Mouse (Mus musculus) kidney, postnatal 0 days (tissue): Measurements from ENCODE around the gene Vsig2. TPM values are rescaled to one million over a fixed set of nuclear protein-coding genes. Genes with fewer than 3 reads are reported as not detected.

ENCODE experiments used
- ATAC-seq: fragments of 200-750 bp; cut with Nextera tagmentation; replicated peaks from 2 replicates; pipeline ENCODE4 v1.8.0; 2017; ENCODE audit warnings: low read depth, moderate number of reproducible peaks, moderate TSS enrichment, moderate library complexity; ENCODE audit not compliant: low FRiP score
- DNase-seq: peaks from one replicate; pipeline ENCODE4 v3.0.0-alpha.2; 2016; ENCODE audit warnings: low spot score
- H3K27ac ChIP-seq: fragments of 300-500 bp; sonication (generic); 2 replicates; pipeline ENCODE4 v1.5.1; 2014; ENCODE audit warnings: mild to moderate bottlenecking
- H3K27me3 ChIP-seq: fragments of 300-500 bp; sonication (generic); 2 replicates; pipeline ENCODE4 v1.6.1; 2014; ENCODE audit warnings: low read length, mixed read lengths; ENCODE audit not compliant: insufficient read depth
- H3K36me3 ChIP-seq: fragments of 300-500 bp; sonication (generic); 2 replicates; pipeline ENCODE4 v1.6.1; 2014; ENCODE audit warnings: low read length, mixed read lengths; ENCODE audit not compliant: insufficient read depth
- H3K4me1 ChIP-seq: fragments of 300-500 bp; sonication (generic); replicated peaks from 2 replicates; pipeline ENCODE4 v1.6.1; 2014; ENCODE audit warnings: antibody characterized with exemption, low read length, mixed read lengths; ENCODE audit not compliant: insufficient read depth
- H3K4me2 ChIP-seq: fragments of 300-500 bp; sonication (generic); 2 replicates; pipeline ENCODE4 v1.6.1; 2014; ENCODE audit warnings: mild to moderate bottlenecking, low read length, moderate library complexity, mixed read lengths
- H3K4me3 ChIP-seq: fragments of 300-500 bp; sonication (generic); replicated peaks from 2 replicates; pipeline ENCODE4 v1.5.1; 2014; ENCODE audit warnings: low read depth, low read length
- H3K9ac ChIP-seq: fragments of 300-500 bp; sonication (generic); 2 replicates; pipeline ENCODE4 v1.6.1; 2014; ENCODE audit warnings: low read depth, low read length
- H3K9me3 ChIP-seq: fragments of 300-500 bp; sonication (generic); replicated peaks from 2 replicates; pipeline ENCODE4 v1.6.1; 2016; ENCODE audit warnings: low read length, inconsistent platforms, mixed read lengths
- CTCF ChIP-seq: IDR thresholded peaks from 2 replicates; pipeline ENCODE4 v1.5.1; 2016; ENCODE audit warnings: antibody characterized with exemption, low read depth, mild to moderate bottlenecking, moderate library complexity
- WGBS: fragments of 180-500 bp; shearing (Covaris S2); extraction: QIAGEN DNeasy Blood & Tissue Kit; methylation state at CpG from one replicate; pipeline ENCODE4 v1.1.7; 2014; 5-methylcytosine and 5-hydroxymethylcytosine counted together
- polyA plus RNA-seq: library from polyadenylated mRNA; unstranded; fragments of >200 nt; fragmentation: Nextera tagmentation; extraction: Ambion mirVana; gene quantifications from 2 replicates; pipeline ENCODE4 v1.2.1, GENCODE M21; 2015

The Vsig2 gene
- polyA plus RNA-seq, 1 experiment from 2014 or later: 5.5 TPM

DNA sequence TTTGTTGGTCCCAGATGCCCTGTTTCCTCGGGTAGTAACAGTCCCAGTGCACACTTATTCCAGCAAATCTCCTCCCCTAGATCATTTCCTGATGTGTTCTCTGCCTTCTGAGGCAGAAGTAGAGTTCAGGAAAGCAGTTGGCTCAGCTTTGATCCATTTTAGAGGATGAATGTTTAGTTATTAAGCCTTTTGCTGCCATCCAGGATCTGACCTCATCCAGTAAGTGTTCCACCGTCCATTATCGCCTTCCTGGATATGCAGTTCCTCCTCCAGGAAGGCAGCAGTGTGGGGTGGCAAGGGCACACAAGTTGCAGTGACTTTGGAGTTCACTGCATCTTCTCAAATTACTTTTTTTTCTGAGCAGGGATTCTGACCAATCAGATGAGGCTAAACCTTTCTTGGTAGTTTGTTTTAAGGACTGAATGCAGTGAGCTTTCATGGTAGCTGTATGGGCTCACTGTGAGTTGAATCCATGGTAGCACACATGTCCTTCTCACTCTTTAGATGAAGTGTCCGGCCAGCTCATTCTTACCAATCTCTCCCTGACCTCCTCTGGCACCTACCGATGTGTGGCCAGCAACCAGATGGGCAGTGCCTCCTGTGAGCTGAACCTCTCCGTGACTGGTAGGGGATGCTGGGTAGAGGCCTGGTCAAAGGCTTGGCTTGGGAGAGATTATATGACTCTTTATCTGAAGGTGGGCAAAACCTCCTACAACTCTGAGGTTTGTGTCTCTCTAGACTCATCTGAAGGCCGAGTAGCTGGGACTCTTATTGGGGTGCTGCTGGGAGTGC is 3.0 kb downstream of the Vsig2 start:
- H3K36me3 ChIP-seq: no peaks in the 10 kb centered on the region
- no peak overlapping the region for H3K4me3 ChIP-seq
- no peaks in the 10 kb centered on the region for H3K9me3 ChIP-seq
- TF ChIP-seq CTCF: no peak
- H3K27ac ChIP-seq: no peak overlapping the region
- DNase-seq (no peak), ATAC-seq (no peak)
- no peak overlapping the region for H3K9ac ChIP-seq
- WGBS: 61% methylated on average over 7 of the region's 7 CpGs
- peaks cover 10% of the 10 kb centered on the region; the same call in 1 of the 2 replicates for H3K27me3 ChIP-seq
- peaks cover 16% of the 10 kb centered on the region for H3K4me1 ChIP-seq
- no peak overlapping the region for H3K4me2 ChIP-seq

DNA sequence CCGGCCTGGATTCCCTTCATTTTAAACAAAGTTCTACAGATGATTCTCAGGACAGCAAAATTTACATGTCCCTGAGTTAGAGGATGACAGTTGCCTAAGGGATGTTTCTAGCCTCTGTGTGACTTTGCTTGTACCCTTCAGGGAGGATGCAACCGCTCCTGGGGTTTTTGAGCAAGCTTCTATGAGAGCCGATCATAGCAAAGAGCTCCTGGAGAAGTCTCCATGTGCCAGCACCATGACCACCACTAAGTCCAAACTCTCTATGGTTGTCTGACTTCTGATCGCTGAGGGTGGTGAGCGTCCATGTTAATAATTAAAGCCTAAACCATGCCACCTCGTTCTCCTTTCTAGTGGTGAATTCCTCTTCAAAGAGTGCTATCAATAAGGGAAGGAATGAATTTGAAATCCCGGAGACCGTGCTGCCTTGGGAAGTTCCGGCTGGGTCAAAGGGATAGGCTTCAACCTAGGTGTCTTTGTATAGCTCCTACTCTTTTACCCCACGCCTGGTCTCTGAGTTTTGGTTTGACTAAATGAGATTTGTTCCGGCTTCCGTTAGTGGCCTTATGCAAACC is 4.9 kb downstream of the Vsig2 start:
- no peak for DNase-seq
- Histone ChIP-seq H3K4me2 (peak overlapping the region; percentile 76), H3K27me3 (peaks cover 10% of the 10 kb centered on the region), H3K9ac (peak overlapping the region; percentile 35; the same call in 1 of the 2 replicates), H3K4me1 (peaks cover 16% of the 10 kb centered on the region), H3K36me3 (no peaks in the 10 kb centered on the region), H3K9me3 (no peaks in the 10 kb centered on the region), H3K27ac (no peak overlapping the region), H3K4me3 (peak overlapping the region; percentile 40)
- TF ChIP-seq CTCF: no peak
- WGBS: 28% methylated on average over 12 of the region's 12 CpGs
- no peak for ATAC-seq

DNA sequence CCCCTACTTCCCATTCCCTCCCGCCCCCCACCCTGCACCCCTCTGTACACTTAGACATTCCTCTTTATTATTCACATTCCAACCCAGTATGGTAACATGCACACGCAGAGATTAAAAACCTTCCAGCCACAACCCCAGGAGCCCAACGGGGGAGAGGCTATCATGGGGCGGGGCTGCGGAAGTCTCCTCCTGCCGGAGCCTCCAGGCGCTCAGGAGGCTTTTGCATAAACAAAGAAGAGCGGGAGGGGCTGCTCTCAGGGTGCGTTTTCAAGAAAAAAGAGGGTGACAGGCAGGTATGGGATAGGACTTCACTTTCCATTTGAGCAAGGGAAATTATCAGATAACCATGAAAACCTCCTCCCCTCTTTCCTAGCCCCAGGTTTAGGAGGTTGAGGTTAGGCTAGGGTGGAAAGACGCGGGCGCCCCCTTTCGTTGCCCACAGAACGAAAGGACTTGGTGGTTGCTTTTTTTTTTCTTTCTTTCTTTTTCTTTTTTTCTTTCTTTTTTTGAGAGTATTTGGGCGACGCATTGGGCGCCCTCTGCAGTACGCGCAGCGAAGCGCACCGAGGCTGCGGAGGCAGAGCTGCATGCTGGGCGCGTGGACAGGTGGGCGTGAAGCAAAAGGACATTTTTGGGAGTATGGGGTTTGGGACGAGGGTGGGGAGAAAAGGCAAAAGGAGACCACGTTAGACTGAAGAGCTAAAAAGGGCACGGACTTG is 5.6 kb downstream of the Vsig2 start:
- peak overlapping the region; percentile 35; the same call in 1 of the 2 replicates for H3K9ac ChIP-seq
- H3K4me3 ChIP-seq: peak overlapping the region; percentile 40
- DNase-seq (peak; percentile 70), ATAC-seq (peak; percentile 58)
- no peaks in the 10 kb centered on the region for H3K36me3 ChIP-seq
- 7% methylated on average over 29 of the region's 29 CpGs for WGBS
- no peak overlapping the region for H3K27ac ChIP-seq
- TF ChIP-seq CTCF: peak; percentile 73
- no peaks in the 10 kb centered on the region for H3K9me3 ChIP-seq
- peak overlapping the region; percentile 76 for H3K4me2 ChIP-seq
- H3K4me1 ChIP-seq: peaks cover 11% of the 10 kb centered on the region
- peaks cover 10% of the 10 kb centered on the region for H3K27me3 ChIP-seq

DNA sequence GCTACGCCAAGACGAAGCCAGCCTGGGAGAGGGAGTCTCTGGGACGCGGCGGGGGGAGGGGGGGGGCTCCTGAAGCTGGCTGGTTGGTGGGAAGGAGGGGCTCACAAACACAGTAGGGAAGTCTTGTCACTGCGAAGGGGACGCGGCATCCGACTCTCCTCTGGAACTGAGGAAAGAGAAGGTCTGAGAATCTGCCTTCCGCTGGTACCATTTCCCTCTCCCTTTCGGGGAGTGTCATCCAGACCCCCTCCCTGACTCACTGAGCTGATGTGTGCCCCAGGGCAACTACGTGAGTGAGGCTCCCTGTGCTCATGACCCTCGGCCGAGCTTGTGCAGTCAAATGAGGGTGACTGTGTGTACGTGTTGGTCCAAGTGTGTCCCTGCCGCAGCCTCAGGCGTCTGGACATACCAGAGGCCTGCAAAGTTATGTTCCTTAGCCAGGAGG is 6.1 kb downstream of the Vsig2 start:
- H3K9me3 ChIP-seq: no peaks in the 10 kb centered on the region
- H3K4me1 ChIP-seq: peaks cover 11% of the 10 kb centered on the region
- WGBS: 20% methylated on average over 17 of the region's 17 CpGs
- H3K36me3 ChIP-seq: no peaks in the 10 kb centered on the region
- TF ChIP-seq CTCF: no peak
- no peak for DNase-seq
- no peak overlapping the region for H3K9ac ChIP-seq
- no peak overlapping the region for H3K27ac ChIP-seq
- peak; percentile 47 for ATAC-seq
- peak overlapping the region; percentile 40 for H3K4me3 ChIP-seq
- H3K27me3 ChIP-seq: peaks cover 12% of the 10 kb centered on the region
- peak overlapping the region; percentile 76 for H3K4me2 ChIP-seq

DNA sequence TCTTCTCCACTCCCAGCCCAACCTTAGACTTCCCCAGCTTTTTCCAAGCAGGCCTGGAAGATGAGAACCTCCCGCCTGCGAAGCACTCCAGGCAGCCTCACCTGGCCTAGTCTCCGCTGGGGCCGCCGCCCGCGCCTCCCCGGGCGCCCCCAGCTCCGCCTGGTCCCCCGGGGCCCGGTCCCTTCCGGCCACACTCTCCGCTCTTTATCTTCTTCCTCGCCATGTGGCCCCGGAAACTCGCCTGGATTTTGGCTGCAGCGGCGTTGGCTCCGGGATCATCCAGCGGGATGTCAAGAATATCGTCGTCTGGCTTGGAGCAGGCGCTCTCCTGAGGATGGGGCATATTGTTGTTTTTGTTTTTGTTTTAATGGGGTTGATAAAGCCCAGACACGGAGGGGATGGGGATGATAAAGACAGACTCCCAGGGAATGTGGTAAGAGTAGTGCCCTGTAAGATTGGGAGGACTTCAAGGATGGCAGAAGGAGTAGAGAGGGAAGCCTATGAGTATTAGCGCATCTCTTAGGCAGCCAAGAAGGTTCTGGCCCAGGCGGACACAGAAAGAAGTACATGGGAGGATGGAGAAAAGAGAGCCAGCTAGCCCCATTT is 6.9 kb downstream of the Vsig2 start:
- H3K36me3 ChIP-seq: no peaks in the 10 kb centered on the region
- no peak for TF ChIP-seq CTCF
- peaks cover 17% of the 10 kb centered on the region for H3K27me3 ChIP-seq
- DNase-seq (no peak), ATAC-seq (no peak)
- H3K27ac ChIP-seq: no peak overlapping the region
- H3K4me3 ChIP-seq: no peak overlapping the region
- no peaks in the 10 kb centered on the region for H3K9me3 ChIP-seq
- H3K4me2 ChIP-seq: no peak overlapping the region
- no peak overlapping the region for H3K9ac ChIP-seq
- H3K4me1 ChIP-seq: peaks cover 11% of the 10 kb centered on the region
- WGBS: 25% methylated on average over 27 of the region's 27 CpGs

DNA sequence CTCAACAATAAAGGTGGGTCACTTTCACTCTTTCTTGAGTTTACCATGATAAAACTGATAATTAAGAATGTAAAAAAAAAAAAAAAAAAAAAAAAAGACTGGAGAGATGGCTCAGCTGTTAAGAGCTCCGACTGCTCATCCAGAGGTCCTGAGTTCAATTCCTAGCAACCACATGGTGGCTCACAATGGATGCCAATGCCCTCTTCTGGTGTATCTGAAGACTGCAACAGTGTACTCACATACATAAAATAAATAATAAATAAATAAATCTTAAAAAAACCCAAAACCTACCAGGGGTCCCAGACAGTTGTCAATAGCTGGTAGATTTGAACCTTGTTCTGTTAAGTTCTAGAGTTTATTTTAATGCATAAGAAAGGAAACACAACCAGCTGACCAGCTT is 7.8 kb downstream of the Vsig2 start:
- H3K4me2 ChIP-seq: no peak overlapping the region
- H3K9ac ChIP-seq: no peak overlapping the region
- H3K27me3 ChIP-seq: peaks cover 20% of the 10 kb centered on the region
- H3K4me1 ChIP-seq: peaks cover 12% of the 10 kb centered on the region
- peak; percentile 45 for TF ChIP-seq CTCF
- DNase-seq: no peak
- 75% methylated on average over 1 of the region's 1 CpGs for WGBS
- H3K9me3 ChIP-seq: no peaks in the 10 kb centered on the region
- no peak for ATAC-seq
- H3K4me3 ChIP-seq: no peak overlapping the region
- H3K27ac ChIP-seq: no peak overlapping the region
- H3K36me3 ChIP-seq: no peaks in the 10 kb centered on the region
